Comparison of ENCODE assay signal across 29 mouse cellular contexts in genomic region chr4:97722666-97723065, GRCm38 (mm10). TPM values are rescaled to one million over a fixed set of nuclear protein-coding genes. Genes with fewer than 3 reads are reported as not detected.
DNase-seq lines count a peak whose midpoint lies in the region; ATAC-seq and TF ChIP-seq lines count a peak whose summit lies in the region.
"Had no signal": no experiment of that assay in that cellular context is flagged by ENCODE, and none has a peak within 500 bp of the region (broad histone marks: within the 10 kb centered on the region; RNA-seq: fewer than 3 reads in every experiment).

No protein-coding gene starts in this region.

- 0 out of 2 replicates have a peak, but pooled peaks have one; percentile 46 for ATAC-seq in forebrain, embryonic 11.5 days (replicated peaks; ENCODE audit: low FRiP score)
- 0 out of 2 replicates have a peak, but pooled peaks have one; percentile 55 for ATAC-seq in midbrain, embryonic 13.5 days
- ATAC-seq in midbrain, postnatal 0 days (ENCODE audit: low FRiP score) = no peak
- ATAC-seq in forebrain, postnatal 0 days = peak; percentile 63
- ATAC-seq: intestine, postnatal 0 days; liver, embryonic 12.5 days; liver, postnatal 0 days; lung, postnatal 0 days had no signal

- H3K4me1 ChIP-seq in forebrain, embryonic 11.5 days (replicated peaks; ENCODE audit: control insufficient read depth, insufficient read depth, low read length) = no peaks in the 10 kb centered on the region; the same call in 1 of the 2 replicates
- peaks cover 13% of the 10 kb centered on the region for H3K4me1 ChIP-seq in forebrain, embryonic 10.5 days
- no peaks in the 10 kb centered on the region; the same call in 1 of the 2 replicates for H3K4me1 ChIP-seq in midbrain, embryonic 13.5 days (replicated peaks)
- no peaks in the 10 kb centered on the region for H3K4me1 ChIP-seq in midbrain, postnatal 0 days (ENCODE audit: insufficient read depth, low read length)
- H3K4me1 ChIP-seq in forebrain, postnatal 0 days (ENCODE audit: insufficient read depth) = no peaks in the 10 kb centered on the region
- H3K4me1 ChIP-seq: embryonic facial prominence, embryonic 12.5 days; hindbrain, embryonic 12.5 days; liver, embryonic 12.5 days had no signal

- DNase-seq in forebrain, embryonic 11.5 days (ENCODE audit: low spot score) = no peak
- no peak for DNase-seq in forebrain, embryonic 10.5 days (ENCODE audit: extremely low spot score, low spot score)
- DNase-seq in midbrain, postnatal 0 days (ENCODE audit: low spot score) = no peak
- DNase-seq in forebrain, postnatal 0 days = peak; percentile 38
- DNase-seq in retina, postnatal 1 day = peak; percentile 26
- no peak for DNase-seq in testis, postnatal 14 days (ENCODE audit: low spot score)
- no peak for DNase-seq in adrenal gland, adult 8-10 months
- DNase-seq: adrenal gland, postnatal 25 days; cerebellum, adult 18-20 months; cerebellum, postnatal 10 days; gastrocnemius, postnatal 36 days; heart, adult 18-20 months; heart, postnatal 36 days; kidney, postnatal 14 days; liver, postnatal 0 days; right cerebral cortex, postnatal 4 days; thymus, postnatal 4 days had no signal

- TF ChIP-seq CTCF in midbrain, postnatal 0 days (IDR thresholded peaks at IDR 0.05) = no peak
- no peak for TF ChIP-seq CTCF in forebrain, postnatal 0 days (IDR thresholded peaks at IDR 0.05; ENCODE audit: low read depth)

- no peak overlapping the region for H3K27ac ChIP-seq in forebrain, embryonic 11.5 days (ENCODE audit: low read depth, low read length)
- no peak overlapping the region for H3K27ac ChIP-seq in forebrain, embryonic 10.5 days
- H3K27ac ChIP-seq in midbrain, embryonic 13.5 days = no peak overlapping the region
- H3K27ac ChIP-seq in midbrain, postnatal 0 days (ENCODE audit: low read depth, low read length) = no peak overlapping the region
- H3K27ac ChIP-seq in forebrain, postnatal 0 days (ENCODE audit: low read depth, low read length) = no peak overlapping the region
- H3K27ac ChIP-seq: embryonic facial prominence, embryonic 12.5 days; hindbrain, embryonic 12.5 days; left cerebral cortex, adult 2 months; liver, embryonic 12.5 days; macrophage had no signal

- H3K9ac ChIP-seq in forebrain, embryonic 11.5 days (ENCODE audit: low read length) = no peak overlapping the region
- no peak overlapping the region for H3K9ac ChIP-seq in midbrain, embryonic 13.5 days (replicated peaks)
- no peak overlapping the region for H3K9ac ChIP-seq in midbrain, postnatal 0 days (replicated peaks; ENCODE audit: low read length, poor library complexity, severe bottlenecking)
- H3K9ac ChIP-seq in forebrain, postnatal 0 days = no peak overlapping the region
- H3K9ac ChIP-seq: embryonic facial prominence, embryonic 12.5 days; hindbrain, embryonic 12.5 days; liver, embryonic 12.5 days; liver, postnatal 0 days had no signal

- no peak overlapping the region for H3K4me3 ChIP-seq in forebrain, embryonic 11.5 days (ENCODE audit: low read depth, low read length)
- H3K4me3 ChIP-seq in forebrain, embryonic 10.5 days = no peak overlapping the region
- no peak overlapping the region for H3K4me3 ChIP-seq in midbrain, embryonic 13.5 days (replicated peaks)
- no peak overlapping the region for H3K4me3 ChIP-seq in midbrain, postnatal 0 days (ENCODE audit: low read depth, low read length)
- no peak overlapping the region for H3K4me3 ChIP-seq in forebrain, postnatal 0 days (ENCODE audit: low read depth, low read length)
- H3K4me3 ChIP-seq: embryonic facial prominence, embryonic 12.5 days; hindbrain, embryonic 12.5 days; left cerebral cortex, adult 2 months; liver, embryonic 12.5 days had no signal

- no peak overlapping the region for H3K4me2 ChIP-seq in forebrain, embryonic 11.5 days (ENCODE audit: low read depth, low read length, severe bottlenecking)
- H3K4me2 ChIP-seq in midbrain, embryonic 13.5 days (replicated peaks) = no peak overlapping the region
- H3K4me2 ChIP-seq in midbrain, postnatal 0 days (ENCODE audit: low read depth, low read length, poor library complexity, severe bottlenecking) = no peak overlapping the region
- H3K4me2 ChIP-seq in forebrain, postnatal 0 days (ENCODE audit: low read depth) = no peak overlapping the region
- H3K4me2 ChIP-seq: embryonic facial prominence, embryonic 12.5 days; heart, embryonic 11.5 days; hindbrain, embryonic 12.5 days; liver, embryonic 12.5 days had no signal

- H3K9me3 ChIP-seq in forebrain, embryonic 11.5 days (ENCODE audit: control insufficient read depth, low read length) = no peaks in the 10 kb centered on the region
- no peaks in the 10 kb centered on the region for H3K9me3 ChIP-seq in forebrain, embryonic 10.5 days
- no peaks in the 10 kb centered on the region for H3K9me3 ChIP-seq in midbrain, embryonic 13.5 days
- H3K9me3 ChIP-seq in midbrain, postnatal 0 days (ENCODE audit: low read length) = no peaks in the 10 kb centered on the region
- H3K9me3 ChIP-seq in forebrain, postnatal 0 days (ENCODE audit: low read length) = no peaks in the 10 kb centered on the region
- H3K9me3 ChIP-seq: embryonic facial prominence, embryonic 12.5 days; hindbrain, embryonic 12.5 days; liver, embryonic 12.5 days had no signal

- no peaks in the 10 kb centered on the region for H3K36me3 ChIP-seq in forebrain, embryonic 11.5 days (ENCODE audit: control insufficient read depth, insufficient read depth, low read length)
- no peaks in the 10 kb centered on the region for H3K36me3 ChIP-seq in forebrain, embryonic 10.5 days (replicated peaks)
- H3K36me3 ChIP-seq in midbrain, embryonic 13.5 days = no peaks in the 10 kb centered on the region
- no peaks in the 10 kb centered on the region for H3K36me3 ChIP-seq in midbrain, postnatal 0 days (ENCODE audit: insufficient read depth, low read length)
- H3K36me3 ChIP-seq in forebrain, postnatal 0 days (ENCODE audit: insufficient read depth) = no peaks in the 10 kb centered on the region
- H3K36me3 ChIP-seq: embryonic facial prominence, embryonic 12.5 days; hindbrain, embryonic 12.5 days; liver, embryonic 12.5 days had no signal

- H3K27me3 ChIP-seq in forebrain, embryonic 11.5 days (ENCODE audit: control insufficient read depth, insufficient read depth, low read length) = no peaks in the 10 kb centered on the region
- H3K27me3 ChIP-seq in forebrain, embryonic 10.5 days (ENCODE audit: poor library complexity, severe bottlenecking) = no peaks in the 10 kb centered on the region
- H3K27me3 ChIP-seq in midbrain, embryonic 13.5 days = no peaks in the 10 kb centered on the region
- no peaks in the 10 kb centered on the region for H3K27me3 ChIP-seq in midbrain, postnatal 0 days (ENCODE audit: insufficient read depth, low read length)
- H3K27me3 ChIP-seq in forebrain, postnatal 0 days (ENCODE audit: insufficient read depth, low read length) = no peaks in the 10 kb centered on the region
- H3K27me3 ChIP-seq: embryonic facial prominence, embryonic 12.5 days; hindbrain, embryonic 12.5 days; liver, embryonic 12.5 days had no signal

- WGBS in forebrain, embryonic 11.5 days = 32% methylated on average over 10 of the region's 10 CpGs
- WGBS in forebrain, embryonic 10.5 days = 50% methylated on average over 10 of the region's 10 CpGs
- WGBS in midbrain, embryonic 13.5 days = 39% methylated on average over 10 of the region's 10 CpGs
- 36% methylated on average over 10 of the region's 10 CpGs for WGBS in midbrain, postnatal 0 days
- WGBS in forebrain, postnatal 0 days = 22% methylated on average over 10 of the region's 10 CpGs

RNA-seq across cellular contexts. Expression of gene Nfia, which starts 49.9 kb away (rescaled TPM):
- 39.5 and 45.4 TPM in 2 replicates for polyA plus RNA-seq in forebrain, embryonic 11.5 days (2014; fragmentation: Nextera tagmentation; extraction: Ambion mirVana)
- 10.9 and 17.6 TPM in 2 replicates for polyA plus RNA-seq in forebrain, embryonic 10.5 days (2016; fragmentation: Nextera tagmentation; extraction: Ambion mirVana)
- polyA plus RNA-seq in midbrain, embryonic 13.5 days (2015; fragmentation: Nextera tagmentation; extraction: Ambion mirVana) = 31.7 and 36.2 TPM in 2 replicates
- 45.9 and 51.7 TPM in 2 replicates for total RNA-seq in midbrain, postnatal 0 days (2014; rRNA removed)
- 29.9 and 35.7 TPM in 2 replicates for polyA plus RNA-seq in midbrain, postnatal 0 days (2015; fragmentation: Nextera tagmentation; extraction: Ambion mirVana)
- 44.1 and 51.2 TPM in 2 replicates for total RNA-seq in forebrain, postnatal 0 days (2014; rRNA removed)
- 38.2 and 57.5 TPM in 2 replicates for polyA plus RNA-seq in forebrain, postnatal 0 days (2015; fragmentation: Nextera tagmentation; extraction: Ambion mirVana)
- total RNA-seq in adrenal gland, adult 8-10 months (2022) = 100 to 1,000 TPM; 117 to 145 (median 127) TPM

RNA-seq across cellular contexts. Expression of gene E130114P18Rik, which starts 55.2 kb away (rescaled TPM):
- polyA plus RNA-seq in forebrain, embryonic 11.5 days (2014; fragmentation: Nextera tagmentation; extraction: Ambion mirVana) = 45.7 and 46.4 TPM in 2 replicates
- 14.3 and 21.3 TPM in 2 replicates for polyA plus RNA-seq in forebrain, embryonic 10.5 days (2016; fragmentation: Nextera tagmentation; extraction: Ambion mirVana)
- polyA plus RNA-seq in midbrain, embryonic 13.5 days (2015; fragmentation: Nextera tagmentation; extraction: Ambion mirVana) = 22.5 and 24.4 TPM in 2 replicates
- 8.4 and 13.5 TPM in 2 replicates for total RNA-seq in midbrain, postnatal 0 days (2014; rRNA removed)
- 13.7 and 16.2 TPM in 2 replicates for polyA plus RNA-seq in midbrain, postnatal 0 days (2015; fragmentation: Nextera tagmentation; extraction: Ambion mirVana)
- total RNA-seq in forebrain, postnatal 0 days (2014; rRNA removed) = 12.9 and 15.2 TPM in 2 replicates
- 19.3 and 20.7 TPM in 2 replicates for polyA plus RNA-seq in forebrain, postnatal 0 days (2015; fragmentation: Nextera tagmentation; extraction: Ambion mirVana)
- total RNA-seq in adrenal gland, adult 8-10 months (2022) = under 1 TPM in 3 of 4 experiments, not detected in 1; 0.28 to 0.73 (median 0.59) TPM
- total RNA-seq: heart, adult 18-20 months; megakaryocyte-erythroid progenitor cell, adult 5-6 weeks; neutrophil, adult 5-6 weeks had no signal
- polyA plus RNA-seq: liver, embryonic 12.5 days; liver, postnatal 0 days; macrophage; spleen, adult 2 months had no signal

Comparison
In these comparisons a context has a peak if more than half of its experiments do, and no peak if none do; other contexts are left out.
1. DNase-seq: peak in forebrain, postnatal 0 days (single experiment) and retina, postnatal 1 day (single experiment); none in forebrain, embryonic 11.5 days (single experiment), forebrain, embryonic 10.5 days (single experiment), midbrain, postnatal 0 days (single experiment), testis, postnatal 14 days (single experiment) and adrenal gland, adult 8-10 months (single experiment).